Mouse (Mus musculus): ENCODE measurements around the gene C130050O18Rik. TPM values are rescaled to one million over a fixed set of nuclear protein-coding genes. Genes with fewer than 3 reads are reported as not detected.
A peak's percentile ranks its signal among the peaks of the same experiment; 100 is the strongest.

The C130050O18Rik gene
- polyA plus RNA-seq, 1 experiment from 2014 or later, result 0.24 TPM

DNA sequence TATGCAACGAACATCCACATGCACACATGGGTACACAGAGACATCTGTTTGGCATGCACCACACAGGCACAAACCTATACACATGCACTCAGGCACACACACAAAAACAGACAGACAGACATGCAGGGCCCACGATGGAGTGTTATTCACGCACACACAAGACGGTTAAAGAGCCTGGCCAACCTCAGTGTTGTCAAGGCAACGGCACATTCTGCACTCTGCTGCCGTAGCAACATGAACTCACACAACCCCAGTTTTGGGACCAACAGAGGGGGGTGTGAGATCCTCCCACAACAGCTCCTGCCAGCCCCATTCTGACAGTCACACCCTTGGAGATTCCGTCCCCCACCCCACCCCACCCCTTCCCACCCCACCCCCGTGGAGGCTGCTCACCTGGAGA is 29.9 kb downstream of the C130050O18Rik start:
- ChIA-PET CTCF (no interaction called here), POLR2A (no interaction called here)
- DNase-seq (ENCODE audit: low read depth, low spot score), result no peak
- no peak for TF ChIP-seq CTCF (IDR thresholded peaks at IDR 0.05)
- ATAC-seq, result no peak
- H3K27me3 ChIP-seq, result no peaks in the 10 kb centered on the region
- in situ Hi-C loops (cut with MboI; ENCODE audit: low pct_unique_long_range_greater_than_20kb), result no loop called here

DNA sequence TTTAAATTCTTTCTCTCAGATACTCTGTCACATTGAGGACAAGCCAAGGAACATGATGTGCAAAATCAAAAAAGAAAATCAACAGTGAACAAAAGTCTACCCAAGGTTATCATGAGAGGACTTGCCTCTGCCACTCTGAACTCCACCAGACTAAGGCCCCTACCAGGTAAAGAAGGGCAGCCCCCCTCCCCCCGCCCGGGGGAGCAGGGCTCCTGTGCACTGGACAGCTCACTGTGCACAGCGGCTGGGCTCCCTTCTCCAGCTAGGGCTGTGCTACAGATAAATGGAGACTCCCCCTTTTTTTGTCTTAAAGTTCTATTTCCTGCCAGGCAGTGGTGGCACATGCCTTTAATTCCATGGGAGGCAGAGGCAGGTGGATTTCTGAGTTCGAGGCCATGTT is 32.7 kb downstream of the C130050O18Rik start:
- ATAC-seq (no peak), DNase-seq (ENCODE audit: low read depth, low spot score) (no peak)
- in situ Hi-C loops (cut with MboI; ENCODE audit: low pct_unique_long_range_greater_than_20kb), result no loop called here
- no peak for TF ChIP-seq CTCF (IDR thresholded peaks at IDR 0.05)
- CTCF ChIA-PET, result interaction anchor here (1.1 kb wide), 1 partner anchor 40 kb away, joined by 3 read pairs; no protein-coding TSS in a partner anchor
- no peaks in the 10 kb centered on the region for H3K27me3 ChIP-seq
- POLR2A ChIA-PET, result no interaction called here

DNA sequence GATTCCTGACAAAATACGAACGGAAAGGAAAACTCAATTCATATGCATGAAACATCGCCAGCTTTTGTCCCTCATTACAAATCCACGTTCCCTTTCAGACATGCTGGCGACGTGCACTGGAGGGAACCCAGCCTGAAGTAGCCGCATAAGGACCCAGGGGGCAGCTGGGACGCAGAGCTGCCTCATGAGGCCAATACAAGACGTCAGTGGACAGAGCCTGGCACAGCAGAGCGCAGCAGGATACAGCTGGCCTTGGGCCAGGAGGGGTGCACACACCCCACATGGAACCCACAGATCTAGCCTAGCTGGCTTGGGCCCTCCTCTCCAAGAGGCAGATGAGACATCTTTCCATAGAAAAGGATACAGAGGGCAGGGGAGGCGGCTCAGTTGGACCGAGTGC is 33.4 kb downstream of the C130050O18Rik start:
- POLR2A ChIA-PET, result no interaction called here

DNA sequence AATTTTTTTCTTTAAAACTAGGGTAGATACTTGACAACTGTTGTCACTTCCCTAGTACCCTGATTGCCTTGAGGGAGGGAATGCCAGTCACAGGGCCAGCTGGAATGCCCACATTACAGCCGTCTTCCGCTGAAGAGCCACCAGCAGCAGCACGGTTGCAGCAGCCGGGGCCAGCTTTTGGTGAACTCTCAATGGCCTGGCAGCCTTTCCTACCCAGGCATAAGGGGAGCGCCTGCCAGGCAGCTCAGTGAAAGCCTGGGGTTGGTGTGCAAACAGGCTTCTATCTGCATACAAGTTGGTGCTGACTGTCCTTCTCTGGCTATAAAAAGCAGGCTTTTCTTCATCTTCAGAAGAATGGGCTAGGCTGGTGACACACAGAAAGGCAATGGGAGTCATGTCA is 35.4 kb downstream of the C130050O18Rik start:
- CTCF ChIA-PET, result interaction anchor here (1.0 kb wide), 1 partner anchor 12 kb away, joined by 4 read pairs; no protein-coding TSS in a partner anchor
- ATAC-seq (no peak), DNase-seq (ENCODE audit: low read depth, low spot score) (no peak)
- POLR2A ChIA-PET, result interaction anchor here (0.5 kb wide), 1 partner anchor 28 kb away, joined by 3 read pairs; no protein-coding TSS in a partner anchor
- TF ChIP-seq CTCF (IDR thresholded peaks at IDR 0.05), result no peak
- in situ Hi-C loops (cut with MboI; ENCODE audit: low pct_unique_long_range_greater_than_20kb), result no loop called here
- H3K27me3 ChIP-seq, result no peaks in the 10 kb centered on the region

More for the DNA sequence above, 33.4 kb downstream of the C130050O18Rik start:
- no peaks in the 10 kb centered on the region for H3K27me3 ChIP-seq
- DNase-seq (ENCODE audit: low read depth, low spot score), result no peak
- CTCF ChIA-PET, result no interaction called here
- ATAC-seq, result no peak
- TF ChIP-seq CTCF (IDR thresholded peaks at IDR 0.05), result no peak
- in situ Hi-C loops (cut with MboI; ENCODE audit: low pct_unique_long_range_greater_than_20kb), result no loop called here

DNA sequence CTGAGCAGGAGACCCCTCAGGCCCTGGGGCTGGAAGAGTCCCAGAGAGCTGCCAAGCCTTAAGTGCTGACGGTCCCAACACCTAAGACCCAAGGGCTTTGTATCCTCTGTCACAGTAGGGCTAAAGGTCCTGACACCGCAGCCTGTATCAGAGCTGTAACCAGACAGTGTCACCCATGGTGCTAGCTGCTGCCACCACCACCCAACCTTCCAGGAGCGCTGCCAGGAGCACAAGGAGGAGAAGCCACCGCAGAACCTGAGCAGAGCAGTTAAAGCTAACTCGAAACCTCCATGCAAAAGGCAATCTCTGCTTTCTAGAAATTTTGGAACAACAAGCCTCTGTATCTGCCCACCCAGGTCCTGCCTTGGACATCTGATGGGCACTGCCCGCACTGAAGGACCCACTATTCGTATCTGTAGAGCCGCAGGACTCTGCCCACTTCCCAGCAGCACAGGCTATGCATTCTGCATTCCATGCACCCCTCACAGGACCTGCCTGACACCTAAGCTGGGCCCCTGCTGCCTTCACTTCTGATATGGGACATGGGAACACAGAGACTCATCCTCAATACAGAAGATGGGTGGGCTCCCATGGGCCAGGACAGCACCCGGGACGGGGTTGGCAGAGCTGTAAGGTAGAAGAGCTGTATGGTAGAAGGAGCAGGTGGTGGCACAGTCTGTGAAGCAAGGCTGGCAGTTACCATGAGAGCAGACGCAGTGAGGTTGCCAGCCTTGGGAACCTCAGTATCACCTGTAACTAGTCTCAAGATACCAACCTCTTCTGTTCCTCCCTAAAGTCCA is 36.0 kb downstream of the C130050O18Rik start:
- CTCF ChIA-PET, result interaction anchor here (1.0 kb wide), 1 partner anchor 11 kb away, joined by 4 read pairs; no protein-coding TSS in a partner anchor
- POLR2A ChIA-PET, result no interaction called here
- TF ChIP-seq CTCF (IDR thresholded peaks at IDR 0.05), result no peak
- in situ Hi-C loops (cut with MboI; ENCODE audit: low pct_unique_long_range_greater_than_20kb), result no loop called here
- H3K27me3 ChIP-seq, result no peaks in the 10 kb centered on the region
- DNase-seq (ENCODE audit: low read depth, low spot score) (no peak), ATAC-seq (no peak)

DNA sequence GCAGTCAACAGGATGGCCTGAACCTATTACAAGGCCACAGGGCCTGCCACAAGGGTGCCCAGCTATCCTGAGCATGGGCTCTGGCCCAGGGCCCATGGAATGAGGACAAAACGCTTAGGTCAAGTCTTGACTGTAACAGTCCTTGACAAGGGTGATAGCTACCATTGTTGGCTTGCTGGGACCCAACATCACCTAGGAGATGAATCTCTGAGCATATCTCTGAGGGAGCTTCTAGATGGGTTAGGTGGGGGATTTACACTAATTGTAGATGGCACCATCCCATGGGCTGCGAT is 36.6 kb downstream of the C130050O18Rik start:
- no peak for TF ChIP-seq CTCF (IDR thresholded peaks at IDR 0.05)
- DNase-seq (ENCODE audit: low read depth, low spot score), result no peak
- ATAC-seq, result no peak
- ChIA-PET CTCF (no interaction called here), POLR2A (no interaction called here)
- in situ Hi-C loops (cut with MboI; ENCODE audit: low pct_unique_long_range_greater_than_20kb), result no loop called here
- no peaks in the 10 kb centered on the region for H3K27me3 ChIP-seq

DNA sequence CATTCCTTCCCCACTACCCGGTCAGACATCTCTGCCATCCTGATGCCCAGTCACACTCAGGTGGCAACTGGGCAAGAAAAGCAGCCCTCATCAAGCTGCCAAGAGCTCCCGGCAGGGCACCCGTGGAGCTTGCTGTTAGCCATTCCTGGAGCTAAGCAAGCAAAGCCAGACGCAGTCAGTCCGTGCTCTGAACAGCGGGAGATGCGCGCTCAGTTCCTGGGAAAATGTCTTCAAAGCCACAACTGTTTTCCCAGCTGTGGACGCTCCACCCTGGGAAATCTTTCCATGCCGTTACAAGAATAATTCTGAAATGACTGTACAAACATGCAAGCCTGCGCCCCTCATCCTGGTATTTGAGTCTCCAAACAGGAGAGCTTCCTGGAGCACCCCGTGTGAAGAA is 37.3 kb downstream of the C130050O18Rik start:
- POLR2A ChIA-PET, result interaction anchor here (1.3 kb wide), 1 partner anchor 14 kb away, joined by 5 read pairs; no protein-coding TSS in a partner anchor
- no peak for ATAC-seq
- H3K27me3 ChIP-seq, result no peaks in the 10 kb centered on the region
- in situ Hi-C loops (cut with MboI; ENCODE audit: low pct_unique_long_range_greater_than_20kb), result no loop called here
- DNase-seq (ENCODE audit: low read depth, low spot score), result no peak
- no peak for TF ChIP-seq CTCF (IDR thresholded peaks at IDR 0.05)
- CTCF ChIA-PET, result no interaction called here

DNA sequence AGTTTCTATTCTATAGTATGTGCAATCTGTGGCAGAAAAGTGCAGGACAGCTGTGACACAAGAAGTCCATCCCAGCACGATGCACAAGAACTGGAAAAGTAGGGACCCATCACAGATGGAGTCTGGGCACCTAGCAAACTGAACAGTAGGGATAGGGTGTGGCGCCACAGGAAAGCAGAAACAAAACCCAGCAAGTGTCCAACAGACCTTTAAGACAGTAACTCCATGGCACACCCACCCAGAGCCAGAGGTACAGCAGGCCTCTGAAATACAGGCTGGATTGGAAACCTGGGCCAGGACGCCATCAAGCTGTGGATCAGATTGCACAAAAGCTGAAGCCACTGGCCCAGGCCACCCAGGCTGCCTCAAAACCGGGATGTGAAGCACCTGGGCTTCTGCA is 37.9 kb downstream of the C130050O18Rik start:
- DNase-seq (ENCODE audit: low read depth, low spot score) (no peak), ATAC-seq (no peak)
- CTCF ChIA-PET, result interaction anchor here (1.0 kb wide), 1 partner anchor 9 kb away, joined by 3 read pairs; no protein-coding TSS in a partner anchor
- H3K27me3 ChIP-seq, result no peaks in the 10 kb centered on the region
- no peak for TF ChIP-seq CTCF (IDR thresholded peaks at IDR 0.05)
- in situ Hi-C loops (cut with MboI; ENCODE audit: low pct_unique_long_range_greater_than_20kb), result no loop called here
- POLR2A ChIA-PET, result interaction anchor here (1.3 kb wide), 1 partner anchor 14 kb away, joined by 5 read pairs; no protein-coding TSS in a partner anchor

DNA sequence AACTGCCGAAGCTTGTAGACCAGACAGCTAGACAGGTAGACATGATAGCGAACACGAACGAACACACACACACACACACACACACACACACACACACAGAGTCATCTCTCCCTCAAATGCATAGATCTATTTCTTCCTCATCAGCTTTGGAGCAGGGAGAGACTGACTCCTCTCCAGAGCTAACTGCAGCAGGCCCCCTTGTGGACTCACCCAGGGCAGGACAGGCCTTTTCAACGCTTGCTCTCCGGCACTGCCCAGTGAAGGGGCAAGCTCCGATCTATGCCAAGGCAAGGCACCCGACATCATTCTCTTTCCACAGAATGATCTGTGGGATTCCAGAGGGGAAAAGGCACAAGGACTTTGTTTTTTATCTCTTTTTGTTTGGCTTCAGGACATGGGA is 40.2 kb downstream of the C130050O18Rik start:
- no peak for TF ChIP-seq CTCF (IDR thresholded peaks at IDR 0.05)
- ATAC-seq (no peak), DNase-seq (ENCODE audit: low read depth, low spot score) (no peak)
- H3K27me3 ChIP-seq, result no peaks in the 10 kb centered on the region
- POLR2A ChIA-PET, result no interaction called here
- CTCF ChIA-PET, result interaction anchor here (0.9 to 1.4 kb wide), 3 partner anchors 10 to 80 kb away, joined by 3 read pairs; no protein-coding TSS in a partner anchor
- in situ Hi-C loops (cut with MboI; ENCODE audit: low pct_unique_long_range_greater_than_20kb), result no loop called here

DNA sequence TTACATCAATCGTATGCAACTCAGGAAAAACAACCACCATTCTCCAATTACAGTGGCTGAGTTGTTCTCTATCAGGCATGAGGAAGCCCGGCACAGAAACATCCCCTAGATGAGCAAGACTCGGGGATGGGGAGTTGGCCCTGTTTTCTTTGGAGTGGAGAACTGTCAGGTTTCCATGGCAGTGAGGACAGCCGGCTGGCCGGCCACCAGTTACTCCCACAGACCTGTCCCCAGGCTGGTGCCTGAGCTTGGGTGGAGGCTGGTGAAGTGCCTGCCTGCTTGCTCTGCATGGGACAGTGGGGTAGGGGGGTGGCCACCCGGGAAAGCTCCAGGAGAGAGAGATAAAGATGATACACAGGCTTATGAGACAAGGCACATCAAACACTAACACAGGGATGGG is 42.9 kb downstream of the C130050O18Rik start:
- no peak for ATAC-seq

DNA sequence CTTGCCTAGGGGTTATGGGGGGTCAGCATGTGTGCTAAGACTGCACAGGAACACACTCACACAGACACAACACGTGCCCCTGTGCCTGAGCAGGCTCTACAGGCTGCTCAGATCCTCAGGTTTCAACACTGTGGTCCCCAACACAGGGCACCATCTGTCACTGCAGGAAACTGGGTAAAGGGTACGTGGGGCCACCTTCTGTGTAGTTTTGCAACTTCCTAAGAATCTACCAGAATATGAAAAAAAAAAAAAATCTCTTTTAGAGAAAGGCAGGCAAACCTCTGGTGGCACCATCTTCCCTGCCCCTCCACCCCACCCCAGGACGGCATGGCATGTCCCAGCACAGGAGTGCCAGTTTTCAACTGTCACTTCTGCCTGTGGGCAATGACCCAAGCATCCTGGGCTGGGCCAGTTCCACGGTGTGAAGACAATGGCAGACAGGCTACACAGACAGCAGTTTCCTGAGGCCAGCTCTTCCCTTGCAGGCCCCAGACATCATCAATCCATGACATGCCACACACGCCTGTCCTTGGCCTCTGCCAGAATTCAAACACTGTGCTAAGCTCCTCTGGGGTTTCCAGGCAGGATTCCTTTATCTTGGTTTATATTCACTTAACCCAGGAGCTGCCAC is 44.2 kb downstream of the C130050O18Rik start:
- ATAC-seq (peak; percentile 5), DNase-seq (ENCODE audit: low read depth, low spot score) (no peak)
- ChIA-PET CTCF (interaction anchor here (0.9 to 1.3 kb wide), 2 partner anchors 11 to 25 kb away, joined by 4 read pairs; partner anchors contain the start of gene 3110082I17Rik), POLR2A (no interaction called here)
- in situ Hi-C loops (cut with MboI; ENCODE audit: low pct_unique_long_range_greater_than_20kb), result no loop called here
- TF ChIP-seq CTCF (IDR thresholded peaks at IDR 0.05), result no peak
- no peaks in the 10 kb centered on the region for H3K27me3 ChIP-seq

More for the DNA sequence above, 42.9 kb downstream of the C130050O18Rik start:
- POLR2A ChIA-PET, result interaction anchor here (0.6 kb wide), 1 partner anchor 289 kb away, joined by 3 read pairs; no protein-coding TSS in a partner anchor
- no peak for DNase-seq (ENCODE audit: low read depth, low spot score)
- CTCF ChIA-PET, result no interaction called here
- TF ChIP-seq CTCF (IDR thresholded peaks at IDR 0.05), result no peak
- no peaks in the 10 kb centered on the region for H3K27me3 ChIP-seq
- in situ Hi-C loops (cut with MboI; ENCODE audit: low pct_unique_long_range_greater_than_20kb), result no loop called here
